Mouse (Mus musculus) liver, embryonic 15.5 days (tissue): ENCODE results near the gene Kcnma1. TPM values are rescaled to one million over a fixed set of nuclear protein-coding genes. Genes with fewer than 3 reads are reported as not detected.

Source experiments
- ATAC-seq: fragments of 200-750 bp; cut with Nextera tagmentation; 2 replicates; pipeline ENCODE4 v1.8.0; 2017; ENCODE audit warnings: moderate number of reproducible peaks, mild to moderate bottlenecking, moderate library complexity; ENCODE audit not compliant: insufficient read depth
- H3K27ac ChIP-seq: fragments of 300-500 bp; sonication (generic); replicated peaks from 2 replicates; pipeline ENCODE4 v1.5.1; 2015; ENCODE audit warnings: mild to moderate bottlenecking, inconsistent platforms
- H3K27me3 ChIP-seq: fragments of 300-500 bp; sonication (generic); 2 replicates; pipeline ENCODE4 v1.6.1; 2015; ENCODE audit warnings: mild to moderate bottlenecking, inconsistent platforms
- H3K36me3 ChIP-seq: fragments of 300-500 bp; sonication (generic); replicated peaks from 2 replicates; pipeline ENCODE4 v1.6.1; 2015; ENCODE audit warnings: moderate library complexity, mild to moderate bottlenecking, inconsistent platforms
- H3K4me1 ChIP-seq: fragments of 300-500 bp; sonication (generic); replicated peaks from 2 replicates; pipeline ENCODE4 v1.6.1; 2015; ENCODE audit warnings: inconsistent platforms
- H3K4me2 ChIP-seq: fragments of 300-500 bp; sonication (generic); 2 replicates; pipeline ENCODE4 v1.6.1; 2015; ENCODE audit warnings: moderate library complexity, mild to moderate bottlenecking, inconsistent platforms
- H3K4me3 ChIP-seq: fragments of 300-500 bp; sonication (generic); replicated peaks from 2 replicates; pipeline ENCODE4 v1.5.1; 2015; ENCODE audit warnings: mild to moderate bottlenecking, inconsistent platforms
- H3K9ac ChIP-seq: fragments of 300-500 bp; sonication (generic); 2 replicates; pipeline ENCODE4 v1.6.1; 2015; ENCODE audit warnings: moderate library complexity, mild to moderate bottlenecking, inconsistent platforms
- H3K9me3 ChIP-seq: fragments of 300-500 bp; sonication (generic); replicated peaks from 2 replicates; pipeline ENCODE4 v1.6.1; 2016; ENCODE audit warnings: inconsistent platforms
- whole genome bisulfite sequencing: fragments of 180-500 bp; shearing (Covaris S2); methylation state at CpG from one replicate; pipeline ENCODE4 v1.1.7; 2015; ENCODE audit warnings: mixed read lengths; ENCODE audit not compliant: insufficient replicate concordance; 5-methylcytosine and 5-hydroxymethylcytosine counted together
- polyA plus RNA-seq: library from polyadenylated mRNA; unstranded; fragments of >200 nt; fragmentation: Nextera tagmentation; extraction: Ambion mirVana; gene quantifications from 2 replicates; pipeline ENCODE4 v1.2.1, GENCODE M21; 2015

Gene Kcnma1
- polyA plus RNA-seq, 1 experiment from 2014 or later = 0.07 TPM

DNA sequence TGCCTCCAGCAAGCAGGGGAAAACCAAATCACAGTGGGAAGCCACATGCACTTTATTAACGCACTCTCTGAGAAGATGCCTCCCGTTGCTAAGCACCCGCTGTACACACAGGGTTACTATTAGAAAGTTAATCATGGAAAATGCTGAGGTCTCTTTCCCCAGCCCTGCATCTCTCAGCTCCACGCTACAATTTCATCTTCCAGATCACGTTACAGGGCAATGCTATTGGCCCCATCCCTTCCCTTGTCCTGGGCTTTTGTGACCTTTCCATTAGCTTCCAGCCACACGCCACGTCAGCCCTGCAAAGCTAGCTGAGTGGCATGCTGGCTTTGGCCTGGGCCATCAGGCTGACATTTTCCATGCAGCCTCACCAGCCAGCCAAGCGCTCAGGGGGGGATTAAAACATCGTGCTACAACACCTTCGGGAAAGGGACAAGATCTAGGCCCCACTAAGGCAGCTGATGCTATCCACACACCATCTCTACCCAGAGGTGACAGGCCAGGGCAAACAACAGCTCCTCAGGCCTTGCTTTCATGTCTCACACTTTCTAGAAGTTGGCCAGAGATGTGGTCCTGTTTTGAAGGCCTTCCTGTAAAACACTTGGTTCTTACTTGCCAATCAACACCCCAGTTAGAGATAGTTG, 111.5 kb downstream of the Kcnma1 start:
- no peak for ATAC-seq
- H3K4me2 ChIP-seq = no peak overlapping the region
- no peaks in the 10 kb centered on the region for H3K9me3 ChIP-seq
- H3K9ac ChIP-seq = no peak overlapping the region
- no peaks in the 10 kb centered on the region for H3K36me3 ChIP-seq
- no peaks in the 10 kb centered on the region for H3K4me1 ChIP-seq
- WGBS = 48% methylated on average over 10 of the region's 10 CpGs
- H3K27me3 ChIP-seq = no peaks in the 10 kb centered on the region
- no peak overlapping the region for H3K27ac ChIP-seq
- H3K4me3 ChIP-seq = no peak overlapping the region

DNA sequence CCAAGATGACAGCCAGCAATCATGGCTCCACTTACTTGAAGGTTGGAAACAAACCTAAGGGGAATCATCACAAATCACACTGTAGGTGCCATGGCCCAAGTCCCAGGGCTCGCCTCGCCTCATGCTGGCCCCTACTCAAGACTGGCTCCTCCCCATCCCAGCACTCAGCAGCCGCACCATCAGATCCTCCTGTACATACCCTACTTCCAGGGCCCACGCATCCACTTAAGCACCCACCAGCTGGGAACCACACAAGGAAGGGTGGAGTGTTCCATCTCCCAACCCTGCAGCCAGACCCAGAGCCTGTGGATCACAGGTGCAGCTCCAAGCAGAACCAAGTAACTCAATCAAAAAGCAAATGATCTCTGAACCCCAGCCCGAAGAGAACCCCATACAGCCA, 114.8 kb downstream of the Kcnma1 start:
- no peak overlapping the region for H3K9ac ChIP-seq
- no peak overlapping the region for H3K4me3 ChIP-seq
- 52% methylated on average over 5 of the region's 5 CpGs for WGBS
- H3K9me3 ChIP-seq = no peaks in the 10 kb centered on the region
- no peak overlapping the region for H3K27ac ChIP-seq
- no peak overlapping the region for H3K4me2 ChIP-seq
- no peak for ATAC-seq
- H3K4me1 ChIP-seq = no peaks in the 10 kb centered on the region
- no peaks in the 10 kb centered on the region for H3K36me3 ChIP-seq
- no peaks in the 10 kb centered on the region for H3K27me3 ChIP-seq

DNA sequence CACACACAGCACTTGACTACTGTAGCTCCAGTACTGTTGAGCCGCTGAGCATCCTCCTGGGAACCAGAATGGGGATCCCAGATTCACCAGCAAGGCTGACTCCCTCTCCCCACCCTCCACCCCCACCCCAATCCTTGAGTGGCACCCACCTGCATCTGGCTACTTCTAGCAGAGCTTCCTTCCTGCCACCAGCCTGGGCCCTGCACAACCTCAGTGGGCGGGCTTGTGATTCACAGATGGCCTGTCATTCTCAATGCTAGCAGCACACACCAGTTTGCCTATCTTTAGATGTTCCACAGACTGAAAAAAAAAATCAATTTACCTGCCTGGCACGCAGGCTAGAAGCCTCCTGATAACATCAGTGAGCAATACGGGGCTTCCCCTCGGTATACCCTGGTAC, 116.5 kb downstream of the Kcnma1 start:
- H3K9ac ChIP-seq = no peak overlapping the region
- ATAC-seq = no peak
- H3K27me3 ChIP-seq = no peaks in the 10 kb centered on the region
- no peaks in the 10 kb centered on the region for H3K4me1 ChIP-seq
- no peak overlapping the region for H3K4me2 ChIP-seq
- H3K36me3 ChIP-seq = no peaks in the 10 kb centered on the region
- 44% methylated on average over 5 of the region's 5 CpGs for WGBS
- H3K9me3 ChIP-seq = no peaks in the 10 kb centered on the region
- H3K4me3 ChIP-seq = no peak overlapping the region
- H3K27ac ChIP-seq = no peak overlapping the region

DNA sequence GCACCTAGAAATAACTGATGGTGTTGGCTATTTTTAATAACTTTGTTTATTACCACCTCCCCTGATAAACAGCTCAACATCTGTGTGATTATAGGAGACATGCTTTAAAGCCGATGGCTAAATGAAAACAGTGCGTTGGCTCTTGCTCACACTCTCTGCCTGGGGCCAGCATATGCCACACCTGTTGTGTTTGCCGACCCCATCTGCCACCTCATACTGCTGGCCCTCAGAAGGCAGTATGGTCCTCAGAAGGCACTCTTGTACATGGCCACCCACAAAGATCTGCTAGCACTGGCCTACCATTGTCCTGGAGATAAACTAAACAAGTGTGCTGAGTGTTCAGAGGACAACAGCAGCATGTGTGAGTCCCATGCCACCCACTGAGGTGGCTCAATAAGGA, 118.3 kb downstream of the Kcnma1 start:
- ATAC-seq = no peak
- no peak overlapping the region for H3K4me2 ChIP-seq
- WGBS = 65% methylated on average over 3 of the region's 3 CpGs

DNA sequence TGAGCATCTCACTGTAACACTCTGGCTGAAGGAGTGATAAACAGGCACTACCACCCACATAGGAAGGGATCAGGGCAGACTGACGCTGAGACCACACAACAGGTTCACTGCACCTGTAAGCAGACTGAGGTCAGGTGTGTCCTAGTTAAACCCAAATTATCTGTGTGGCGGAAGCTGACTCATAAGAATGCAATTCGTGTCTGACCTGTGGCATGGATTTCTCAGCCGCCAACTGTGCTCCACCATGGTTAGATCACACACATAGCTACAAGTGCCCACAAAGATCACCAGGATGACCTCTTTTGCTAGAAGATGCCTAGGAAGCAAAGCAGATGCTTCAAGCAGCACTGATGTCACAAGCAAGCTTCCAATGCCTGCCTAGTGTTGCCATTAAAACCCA, 128.2 kb downstream of the Kcnma1 start:
- ATAC-seq = no peak
- no peaks in the 10 kb centered on the region for H3K4me1 ChIP-seq
- WGBS = 46% methylated on average over 4 of the region's 4 CpGs

More for the DNA sequence above, 118.3 kb downstream of the Kcnma1 start:
- Histone ChIP-seq H3K9ac (no peak overlapping the region), H3K9me3 (no peaks in the 10 kb centered on the region), H3K27me3 (no peaks in the 10 kb centered on the region), H3K27ac (no peak overlapping the region), H3K4me1 (no peaks in the 10 kb centered on the region), H3K4me3 (no peak overlapping the region), H3K36me3 (no peaks in the 10 kb centered on the region)

DNA sequence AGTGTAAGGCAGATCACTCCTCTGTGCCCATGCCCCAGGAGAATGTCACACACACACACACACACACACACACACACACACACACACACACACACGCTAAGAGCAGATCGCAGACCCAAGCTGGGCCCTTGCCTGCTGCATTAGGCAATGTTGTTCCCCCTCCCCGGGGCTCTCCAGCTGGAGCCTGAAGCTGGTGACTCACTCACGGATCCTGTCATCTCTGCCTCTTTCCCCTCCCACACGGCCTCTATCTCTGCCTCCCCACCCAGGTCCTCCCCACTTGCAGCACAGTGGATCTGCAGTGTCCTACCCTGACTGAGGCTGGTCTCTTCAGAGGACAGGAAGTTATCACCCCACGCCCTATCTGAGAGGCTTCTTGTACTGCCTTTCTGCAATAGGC, 128.8 kb downstream of the Kcnma1 start:
- H3K9me3 ChIP-seq = no peaks in the 10 kb centered on the region
- H3K36me3 ChIP-seq = no peaks in the 10 kb centered on the region
- no peaks in the 10 kb centered on the region for H3K27me3 ChIP-seq
- no peak overlapping the region for H3K27ac ChIP-seq
- 37% methylated on average over 6 of the region's 6 CpGs for WGBS
- H3K4me1 ChIP-seq = no peaks in the 10 kb centered on the region
- no peak overlapping the region for H3K4me2 ChIP-seq
- no peak for ATAC-seq
- no peak overlapping the region for H3K4me3 ChIP-seq
- H3K9ac ChIP-seq = no peak overlapping the region

More for the DNA sequence above, 128.2 kb downstream of the Kcnma1 start:
- Histone ChIP-seq H3K27ac (no peak overlapping the region), H3K4me3 (no peak overlapping the region), H3K4me2 (no peak overlapping the region), H3K9me3 (no peaks in the 10 kb centered on the region), H3K27me3 (no peaks in the 10 kb centered on the region), H3K9ac (no peak overlapping the region), H3K36me3 (no peaks in the 10 kb centered on the region)

DNA sequence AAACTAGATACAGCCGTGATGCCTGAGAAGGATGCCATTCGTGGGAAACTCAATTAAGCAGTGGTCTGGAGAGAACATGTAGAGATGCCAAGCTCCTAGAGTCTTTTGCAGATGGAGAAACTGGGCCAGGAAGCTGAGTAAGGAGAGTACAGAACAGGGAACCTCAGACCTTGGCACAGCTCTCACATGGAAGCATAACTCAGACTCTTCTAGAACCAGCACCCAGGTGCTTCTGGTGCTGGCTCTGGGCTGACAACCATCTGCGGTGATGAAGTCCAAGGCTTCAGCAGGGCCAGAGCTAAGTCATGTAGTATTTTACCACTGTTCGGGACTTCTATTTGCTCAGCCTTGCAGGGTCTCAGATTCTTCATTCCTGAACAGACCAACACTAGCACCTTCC, 129.2 kb downstream of the Kcnma1 start:
- no peaks in the 10 kb centered on the region for H3K4me1 ChIP-seq
- no peak overlapping the region for H3K4me3 ChIP-seq
- no peak overlapping the region for H3K27ac ChIP-seq
- WGBS = 68% methylated on average over 4 of the region's 4 CpGs
- no peaks in the 10 kb centered on the region for H3K27me3 ChIP-seq
- H3K36me3 ChIP-seq = no peaks in the 10 kb centered on the region
- H3K4me2 ChIP-seq = no peak overlapping the region
- no peak overlapping the region for H3K9ac ChIP-seq
- no peaks in the 10 kb centered on the region for H3K9me3 ChIP-seq
- ATAC-seq = no peak

DNA sequence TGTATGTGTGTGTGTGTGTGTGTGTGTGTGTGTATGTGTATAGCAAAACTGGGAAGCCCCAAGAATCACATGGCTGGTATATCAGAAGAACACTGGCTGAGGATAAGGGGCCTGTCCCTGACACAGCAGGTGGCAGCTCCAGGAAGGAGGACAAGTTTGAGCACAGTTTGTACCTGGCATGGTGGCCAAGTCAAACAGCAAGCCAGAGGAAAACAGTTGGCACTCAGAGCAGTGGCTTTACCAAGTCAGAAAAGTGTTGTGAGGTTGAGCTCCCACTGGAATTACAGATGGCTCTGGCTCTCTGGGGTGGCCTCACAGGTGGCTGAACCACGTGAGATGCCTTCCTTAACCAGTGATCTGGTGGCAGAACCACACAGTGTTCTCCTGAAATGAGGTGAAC, 132.3 kb downstream of the Kcnma1 start:
- no peak overlapping the region for H3K4me3 ChIP-seq
- ATAC-seq = no peak

DNA sequence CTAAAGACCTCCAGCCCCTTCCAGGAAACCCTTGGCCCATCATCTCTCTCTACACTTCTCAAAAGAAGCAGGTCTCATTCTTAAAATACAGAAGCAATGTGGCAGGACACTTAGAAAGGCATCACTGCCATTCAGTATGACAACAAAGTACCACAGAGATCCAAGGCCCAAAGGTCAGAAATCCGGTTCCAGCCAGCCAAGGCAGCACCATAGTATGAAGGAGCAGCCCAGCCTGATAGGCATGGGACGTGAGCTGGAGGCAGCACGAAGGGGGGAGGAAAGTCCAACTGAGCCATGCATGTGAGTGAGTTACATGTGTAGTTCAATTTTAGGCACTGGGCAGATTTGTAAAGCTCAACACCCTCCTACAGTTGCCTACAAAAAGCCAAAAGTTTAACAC, 135.0 kb downstream of the Kcnma1 start:
- Histone ChIP-seq H3K27ac (no peak overlapping the region), H3K9ac (no peak overlapping the region), H3K27me3 (no peaks in the 10 kb centered on the region; the same call in 1 of the 2 replicates), H3K4me3 (no peak overlapping the region), H3K4me2 (no peak overlapping the region), H3K4me1 (no peaks in the 10 kb centered on the region), H3K9me3 (no peaks in the 10 kb centered on the region), H3K36me3 (no peaks in the 10 kb centered on the region)
- ATAC-seq = no peak
- WGBS = 44% methylated on average over 3 of the region's 3 CpGs

More for the DNA sequence above, 132.3 kb downstream of the Kcnma1 start:
- WGBS = 29% methylated on average over 1 of the region's 1 CpGs
- H3K4me2 ChIP-seq = no peak overlapping the region
- H3K27me3 ChIP-seq = no peaks in the 10 kb centered on the region
- H3K27ac ChIP-seq = no peak overlapping the region
- no peaks in the 10 kb centered on the region for H3K4me1 ChIP-seq
- no peak overlapping the region for H3K9ac ChIP-seq
- no peaks in the 10 kb centered on the region for H3K36me3 ChIP-seq
- H3K9me3 ChIP-seq = no peaks in the 10 kb centered on the region

DNA sequence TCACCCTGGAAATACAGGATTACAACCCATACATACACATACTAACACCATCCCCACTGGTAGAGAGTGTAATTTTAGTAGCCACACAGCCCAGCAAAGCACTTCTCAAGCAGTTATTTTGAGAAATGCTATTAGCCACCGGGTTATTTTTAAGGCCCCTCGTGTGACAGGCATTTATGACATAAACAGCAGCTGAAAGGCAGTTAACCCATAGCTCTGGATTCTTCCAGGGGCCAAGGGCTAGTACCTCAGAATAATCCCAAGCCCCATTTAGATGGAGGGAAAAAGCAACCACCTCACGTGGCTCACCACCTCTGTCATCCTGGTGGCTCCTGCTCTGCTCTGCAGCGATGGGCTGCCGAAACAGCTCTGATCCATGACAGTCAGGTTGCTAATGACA, 136.7 kb downstream of the Kcnma1 start:
- Histone ChIP-seq H3K4me1 (no peaks in the 10 kb centered on the region), H3K36me3 (no peaks in the 10 kb centered on the region), H3K9me3 (no peaks in the 10 kb centered on the region), H3K27me3 (no peaks in the 10 kb centered on the region; the same call in 1 of the 2 replicates), H3K27ac (no peak overlapping the region), H3K4me3 (no peak overlapping the region), H3K9ac (no peak overlapping the region), H3K4me2 (no peak overlapping the region)
- ATAC-seq = no peak
- 67% methylated on average over 5 of the region's 5 CpGs for WGBS

DNA sequence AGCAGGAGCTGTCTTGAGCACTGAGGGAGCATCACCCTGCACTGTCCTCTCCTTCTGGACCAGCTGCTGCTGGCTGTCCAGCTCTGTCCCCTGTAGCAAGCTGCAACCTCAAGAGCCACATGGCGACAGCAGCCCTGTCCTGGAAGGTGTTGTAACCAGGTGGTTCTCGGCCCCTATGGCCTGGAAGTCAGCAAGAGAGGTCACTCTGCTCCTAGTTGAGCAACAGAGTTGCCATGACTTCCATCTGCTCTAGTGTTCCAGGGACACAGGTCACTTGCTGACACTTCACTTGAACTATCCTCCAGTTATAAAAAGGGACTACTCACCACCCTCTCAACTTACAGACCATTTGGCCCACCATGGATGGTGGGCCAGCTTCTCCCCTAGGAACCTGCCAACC, 139.7 kb downstream of the Kcnma1 start:
- Histone ChIP-seq H3K4me1 (no peaks in the 10 kb centered on the region), H3K27ac (no peak overlapping the region), H3K9ac (no peak overlapping the region), H3K9me3 (no peaks in the 10 kb centered on the region), H3K4me3 (no peak overlapping the region), H3K27me3 (no peaks in the 10 kb centered on the region; the same call in 1 of the 2 replicates), H3K4me2 (no peak overlapping the region), H3K36me3 (no peaks in the 10 kb centered on the region)
- no peak for ATAC-seq
- 34% methylated on average over 2 of the region's 2 CpGs for WGBS

DNA sequence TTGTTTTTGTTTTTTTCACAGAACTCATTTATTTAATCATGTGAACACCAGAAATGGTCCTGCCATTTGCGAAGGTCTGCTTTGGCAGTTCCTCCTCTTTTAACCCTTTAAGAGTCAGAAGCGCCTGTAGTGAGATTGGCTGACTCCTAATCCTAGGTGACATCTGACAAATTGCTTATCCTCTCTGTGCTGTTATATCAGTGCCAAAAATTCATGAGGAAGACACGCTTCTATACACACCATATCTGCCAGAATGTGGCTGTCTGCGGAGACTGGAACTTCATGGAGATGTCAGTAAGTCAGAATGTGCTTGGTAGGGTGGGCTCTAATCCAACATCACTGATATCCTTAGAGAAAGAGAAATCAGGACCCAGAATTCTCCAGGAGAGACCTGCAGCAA, 157.3 kb downstream of the Kcnma1 start:
- no peak overlapping the region for H3K9ac ChIP-seq
- no peaks in the 10 kb centered on the region for H3K36me3 ChIP-seq
- no peaks in the 10 kb centered on the region for H3K27me3 ChIP-seq
- H3K9me3 ChIP-seq = no peaks in the 10 kb centered on the region
- no peak overlapping the region for H3K4me3 ChIP-seq
- ATAC-seq = no peak
- no peak overlapping the region for H3K27ac ChIP-seq
- WGBS = 60% methylated on average over 4 of the region's 4 CpGs
- no peaks in the 10 kb centered on the region for H3K4me1 ChIP-seq
- no peak overlapping the region for H3K4me2 ChIP-seq
